Mouse (Mus musculus) midbrain, embryonic 16.5 days (tissue): Measurements from ENCODE around the gene Tgfa. TPM values are rescaled to one million over a fixed set of nuclear protein-coding genes. Genes with fewer than 3 reads are reported as not detected.

Experiments
- ATAC-seq: fragments of 200-750 bp; cut with Nextera tagmentation; 2 replicates; pipeline ENCODE4 v1.8.0; 2017; ENCODE audit warnings: moderate TSS enrichment
- H3K27ac ChIP-seq: fragments of 300-500 bp; sonication (generic); 2 replicates; pipeline ENCODE4 v1.5.1; 2014; ENCODE audit warnings: mild to moderate bottlenecking, low read length, mixed read lengths
- H3K27me3 ChIP-seq: fragments of 300-500 bp; sonication (generic); 2 replicates; pipeline ENCODE4 v1.6.1; 2014; ENCODE audit warnings: low read depth, low read length, mixed read lengths; ENCODE audit not compliant: control insufficient read depth, insufficient read depth
- H3K36me3 ChIP-seq: fragments of 300-500 bp; sonication (generic); 2 replicates; pipeline ENCODE4 v1.6.1; 2014; ENCODE audit warnings: mild to moderate bottlenecking, low read length, moderate library complexity, mixed read lengths; ENCODE audit not compliant: control insufficient read depth, insufficient read depth
- H3K4me1 ChIP-seq: fragments of 300-500 bp; sonication (generic); 2 replicates; pipeline ENCODE4 v1.6.1; 2014; ENCODE audit warnings: mild to moderate bottlenecking, low read length, mixed read lengths; ENCODE audit not compliant: control insufficient read depth, insufficient read depth
- H3K4me2 ChIP-seq: fragments of 300-500 bp; sonication (generic); 2 replicates; pipeline ENCODE4 v1.6.1; 2014; ENCODE audit warnings: mild to moderate bottlenecking, low read length, mixed read lengths
- H3K4me3 ChIP-seq: fragments of 300-500 bp; sonication (generic); 2 replicates; pipeline ENCODE4 v1.5.1; 2014; ENCODE audit warnings: low read depth, mild to moderate bottlenecking, low read length, moderate library complexity, mixed read lengths
- H3K9ac ChIP-seq: fragments of 300-500 bp; sonication (generic); 2 replicates; pipeline ENCODE4 v1.6.1; 2014; ENCODE audit warnings: low read depth, low read length, mixed read lengths
- H3K9me3 ChIP-seq: fragments of 300-500 bp; sonication (generic); replicated peaks from 2 replicates; pipeline ENCODE4 v1.6.1; 2014; ENCODE audit warnings: mild to moderate bottlenecking, low read length, mixed read lengths; ENCODE audit not compliant: control insufficient read depth, poor library complexity, severe bottlenecking
- WGBS: fragments of 180-500 bp; shearing (Covaris S2); extraction: QIAGEN DNeasy Blood & Tissue Kit; methylation state at CpG from one replicate; pipeline ENCODE4 v1.1.7; 2014; 5-methylcytosine and 5-hydroxymethylcytosine counted together
- polyA plus RNA-seq: library from polyadenylated mRNA; unstranded; fragments of >200 nt; fragmentation: Nextera tagmentation; extraction: Ambion mirVana; gene quantifications from 2 replicates; pipeline ENCODE4 v1.2.1, GENCODE M21; 2015

Gene Tgfa
- polyA plus RNA-seq, 1 experiment from 2014 or later: 14.7 TPM

GRCm38 (mm10) chr6:86197150-86197862 lies 2.3 kb downstream of the Tgfa start:
- H3K36me3 ChIP-seq: no peaks in the 10 kb centered on the region
- H3K27ac ChIP-seq: no peak overlapping the region
- ATAC-seq: no peak
- H3K27me3 ChIP-seq: peaks cover 3% of the 10 kb centered on the region; the same call in 1 of the 2 replicates
- 31% methylated on average over 11 of the region's 11 CpGs for WGBS
- peaks cover 12% of the 10 kb centered on the region for H3K4me1 ChIP-seq
- no peaks in the 10 kb centered on the region for H3K9me3 ChIP-seq
- no peak overlapping the region for H3K9ac ChIP-seq
- H3K4me2 ChIP-seq: peak overlapping the region; percentile 91
- no peak overlapping the region for H3K4me3 ChIP-seq

DNA sequence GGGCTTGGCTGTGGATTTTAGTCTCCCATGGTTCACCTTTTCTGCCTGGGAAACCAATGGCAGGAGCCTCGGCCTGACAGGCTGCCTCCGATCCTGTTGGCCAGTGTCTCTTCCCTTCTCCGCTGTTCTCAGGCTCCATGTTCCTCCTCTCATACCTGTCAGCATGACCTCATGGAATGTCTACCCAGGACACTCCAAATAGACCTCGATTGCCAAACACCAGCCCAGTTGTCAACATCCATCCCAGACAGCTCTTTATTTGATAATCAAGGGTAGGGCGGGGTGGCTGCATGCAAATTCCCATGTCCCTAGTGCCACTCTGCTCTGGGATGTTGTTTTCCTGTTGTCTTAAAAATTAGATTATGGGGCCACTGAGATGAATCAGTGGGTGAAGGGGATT lies 5.9 kb downstream of the Tgfa start:
- H3K4me1 ChIP-seq: peaks cover 12% of the 10 kb centered on the region
- no peak overlapping the region for H3K27ac ChIP-seq
- H3K27me3 ChIP-seq: peaks cover 3% of the 10 kb centered on the region; the same call in 1 of the 2 replicates
- no peak for ATAC-seq
- H3K4me3 ChIP-seq: no peak overlapping the region
- H3K9me3 ChIP-seq: no peaks in the 10 kb centered on the region
- 80% methylated on average over 5 of the region's 5 CpGs for WGBS
- H3K36me3 ChIP-seq: no peaks in the 10 kb centered on the region
- no peak overlapping the region for H3K9ac ChIP-seq
- no peak overlapping the region for H3K4me2 ChIP-seq

DNA sequence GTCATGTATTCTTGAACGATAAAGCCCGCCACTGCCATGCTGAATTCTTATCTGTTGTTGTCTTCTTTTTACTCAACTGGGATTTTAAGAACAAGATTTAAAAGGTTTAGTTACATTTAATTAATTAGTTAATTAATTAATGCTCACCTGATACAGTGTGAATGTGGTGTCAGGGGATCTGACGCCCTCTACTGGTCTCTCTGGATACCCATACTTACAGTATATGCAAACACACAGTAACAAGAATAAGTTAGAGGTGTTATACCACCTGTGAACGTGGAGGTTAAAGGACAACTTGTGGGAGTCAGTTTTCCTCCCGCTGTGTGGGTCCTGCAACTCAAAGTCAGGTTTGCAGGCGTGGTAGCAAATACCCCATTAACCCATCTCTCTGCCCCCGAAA lies 8.1 kb downstream of the Tgfa start:
- Histone ChIP-seq H3K4me2 (no peak overlapping the region), H3K9me3 (no peaks in the 10 kb centered on the region), H3K36me3 (no peaks in the 10 kb centered on the region), H3K27me3 (no peaks in the 10 kb centered on the region), H3K4me3 (no peak overlapping the region), H3K9ac (no peak overlapping the region), H3K27ac (no peak overlapping the region), H3K4me1 (no peaks in the 10 kb centered on the region)
- 79% methylated on average over 7 of the region's 7 CpGs for WGBS
- ATAC-seq: no peak

GRCm38 (mm10) chr6:86206014-86206413 lies 11.0 kb downstream of the Tgfa start:
- 86% methylated on average over 6 of the region's 6 CpGs for WGBS
- Histone ChIP-seq H3K9me3 (no peaks in the 10 kb centered on the region), H3K4me2 (no peak overlapping the region), H3K36me3 (no peaks in the 10 kb centered on the region), H3K4me3 (no peak overlapping the region), H3K27ac (no peak overlapping the region), H3K9ac (no peak overlapping the region), H3K27me3 (no peaks in the 10 kb centered on the region), H3K4me1 (peaks cover 6% of the 10 kb centered on the region; the same call in 1 of the 2 replicates)
- no peak for ATAC-seq

- Histone ChIP-seq H3K9ac (no peak overlapping the region), H3K36me3 (no peaks in the 10 kb centered on the region), H3K9me3 (no peaks in the 10 kb centered on the region), H3K4me2 (no peak overlapping the region), H3K27me3 (no peaks in the 10 kb centered on the region), H3K4me3 (no peak overlapping the region), H3K27ac (no peak overlapping the region), H3K4me1 (peaks cover 6% of the 10 kb centered on the region)
- 81% methylated on average over 12 of the region's 12 CpGs for WGBS
- ATAC-seq: no peak
Observed at GRCm38 (mm10) chr6:86206985-86207384, 12.0 kb downstream of the Tgfa start.

- peaks cover 6% of the 10 kb centered on the region for H3K4me1 ChIP-seq
- H3K4me3 ChIP-seq: peak overlapping the region; percentile 13; the same call in 1 of the 2 replicates
- 0 out of 2 replicates have a peak overlapping the region, but pooled peaks have one; percentile 25 for H3K27ac ChIP-seq
- no peaks in the 10 kb centered on the region for H3K27me3 ChIP-seq
- H3K9ac ChIP-seq: no peak overlapping the region
- ATAC-seq: no peak
- peak overlapping the region; percentile 40 for H3K4me2 ChIP-seq
- 18% methylated on average over 17 of the region's 17 CpGs for WGBS
- no peaks in the 10 kb centered on the region for H3K36me3 ChIP-seq
- no peaks in the 10 kb centered on the region for H3K9me3 ChIP-seq
Observed at GRCm38 (mm10) chr6:86209133-86210016, 14.4 kb downstream of the Tgfa start.

DNA sequence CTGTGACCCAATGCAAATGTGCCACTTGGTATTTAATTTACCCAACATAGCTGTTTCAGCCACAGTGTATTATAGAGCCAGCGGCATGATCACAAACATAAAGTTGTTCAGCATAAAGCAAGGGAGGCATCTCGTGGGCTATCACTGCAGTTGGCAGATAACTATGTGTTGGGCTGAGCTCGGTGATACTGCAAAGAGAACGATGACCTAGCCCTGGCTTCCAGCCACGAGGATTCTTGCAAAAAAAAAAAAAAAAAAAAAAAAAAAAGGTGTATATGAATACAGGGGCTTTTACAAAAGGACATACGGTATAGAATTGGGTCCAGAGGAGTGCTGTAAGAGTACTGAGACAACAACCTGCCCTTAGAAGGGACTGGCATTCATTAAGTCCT lies 15.0 kb downstream of the Tgfa start:
- no peak for ATAC-seq
- H3K4me3 ChIP-seq: no peak overlapping the region; the same call in 1 of the 2 replicates

GRCm38 (mm10) chr6:86210619-86211018 lies 15.6 kb downstream of the Tgfa start:
- ATAC-seq: no peak
- H3K4me3 ChIP-seq: no peak overlapping the region
- no peaks in the 10 kb centered on the region for H3K27me3 ChIP-seq
- 55% methylated on average over 3 of the region's 3 CpGs for WGBS
- no peak overlapping the region for H3K4me2 ChIP-seq
- H3K36me3 ChIP-seq: no peaks in the 10 kb centered on the region
- no peak overlapping the region for H3K9ac ChIP-seq
- no peak overlapping the region for H3K27ac ChIP-seq
- H3K9me3 ChIP-seq: no peaks in the 10 kb centered on the region
- H3K4me1 ChIP-seq: peaks cover 6% of the 10 kb centered on the region

More for the DNA sequence above, 15.0 kb downstream of the Tgfa start:
- H3K27ac ChIP-seq: 0 out of 2 replicates have a peak overlapping the region, but pooled peaks have one; percentile 25
- no peaks in the 10 kb centered on the region for H3K36me3 ChIP-seq
- no peak overlapping the region for H3K9ac ChIP-seq
- H3K27me3 ChIP-seq: no peaks in the 10 kb centered on the region
- H3K4me2 ChIP-seq: peak overlapping the region; percentile 40
- 27% methylated on average over 6 of the region's 6 CpGs for WGBS
- H3K9me3 ChIP-seq: no peaks in the 10 kb centered on the region
- H3K4me1 ChIP-seq: peaks cover 6% of the 10 kb centered on the region
